Mouse (Mus musculus): Measurements from ENCODE around the gene Rgs8. TPM values are rescaled to one million over a fixed set of nuclear protein-coding genes. Genes with fewer than 3 reads are reported as not detected.
A peak's percentile ranks its signal among the peaks of the same experiment; 100 is the strongest.

Gene Rgs8
- polyA plus RNA-seq, 1 experiment from 2014 or later, result 9.8 TPM

DNA sequence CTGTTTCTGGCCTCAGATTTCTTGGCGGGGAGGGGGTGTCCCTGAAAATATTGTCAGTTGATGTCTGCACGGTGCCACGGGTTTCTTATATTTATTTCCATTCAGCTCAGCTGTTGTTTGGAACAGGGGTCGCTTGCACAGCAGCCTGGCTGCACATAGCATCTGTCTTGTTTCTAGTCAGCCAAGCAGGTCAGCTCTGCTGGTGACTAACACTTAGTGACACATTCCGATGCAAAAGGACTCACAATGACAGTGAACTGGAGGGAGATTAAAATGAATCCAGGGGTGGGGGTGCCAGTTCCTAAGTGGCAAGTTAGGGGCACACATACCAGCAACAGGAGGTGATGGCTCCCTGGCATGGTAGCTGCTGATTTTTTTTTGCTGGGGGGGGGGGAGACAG, 849 bp downstream of the Rgs8 start:
- peak overlapping the region; percentile 38; the same call in 1 of the 2 replicates for H3K4me3 ChIP-seq (ENCODE audit: low read depth, low read length)
- H3K9ac ChIP-seq (ENCODE audit: low read length), result no peak overlapping the region
- no peaks in the 10 kb centered on the region for H3K36me3 ChIP-seq (ENCODE audit: control insufficient read depth, insufficient read depth, low read length)
- ATAC-seq (ENCODE audit: insufficient read depth, low FRiP score, low TSS enrichment), result no peak
- peak overlapping the region; percentile 68 for H3K4me2 ChIP-seq (ENCODE audit: low read depth)
- no peaks in the 10 kb centered on the region for H3K9me3 ChIP-seq (ENCODE audit: control insufficient read depth, low read length)
- H3K27me3 ChIP-seq (ENCODE audit: control insufficient read depth, insufficient read depth, low read length), result peaks cover 6% of the 10 kb centered on the region; the same call in 1 of the 2 replicates
- H3K4me1 ChIP-seq (ENCODE audit: control insufficient read depth, insufficient read depth, low read length), result 0 out of 2 replicates have a peak, but pooled peaks cover 5% of the 10 kb centered on the region
- 10% methylated on average over 5 of the region's 5 CpGs for WGBS
- H3K27ac ChIP-seq (ENCODE audit: low read depth, low read length), result no peak overlapping the region
- no peak for DNase-seq (ENCODE audit: low spot score)

- DNase-seq (ENCODE audit: low spot score), result no peak
- no peak for ATAC-seq (ENCODE audit: insufficient read depth, low FRiP score, low TSS enrichment)
- 30% methylated on average over 9 of the region's 9 CpGs for WGBS
- H3K4me2 ChIP-seq (ENCODE audit: low read depth), result no peak overlapping the region
- peak overlapping the region; percentile 1; the same call in 1 of the 2 replicates for H3K27ac ChIP-seq (ENCODE audit: low read depth, low read length)
- H3K4me1 ChIP-seq (ENCODE audit: control insufficient read depth, insufficient read depth, low read length), result peaks cover 24% of the 10 kb centered on the region
- H3K4me3 ChIP-seq (ENCODE audit: low read depth, low read length), result no peak overlapping the region
- no peaks in the 10 kb centered on the region for H3K27me3 ChIP-seq (ENCODE audit: control insufficient read depth, insufficient read depth, low read length)
- no peaks in the 10 kb centered on the region for H3K36me3 ChIP-seq (ENCODE audit: control insufficient read depth, insufficient read depth, low read length)
- H3K9me3 ChIP-seq (ENCODE audit: control insufficient read depth, low read length), result no peaks in the 10 kb centered on the region
- H3K9ac ChIP-seq (ENCODE audit: low read length), result no peak overlapping the region
These were observed 6.8 kb downstream of the Rgs8 start for GRCm38 (mm10) chr1:153659666-153660065.

DNA sequence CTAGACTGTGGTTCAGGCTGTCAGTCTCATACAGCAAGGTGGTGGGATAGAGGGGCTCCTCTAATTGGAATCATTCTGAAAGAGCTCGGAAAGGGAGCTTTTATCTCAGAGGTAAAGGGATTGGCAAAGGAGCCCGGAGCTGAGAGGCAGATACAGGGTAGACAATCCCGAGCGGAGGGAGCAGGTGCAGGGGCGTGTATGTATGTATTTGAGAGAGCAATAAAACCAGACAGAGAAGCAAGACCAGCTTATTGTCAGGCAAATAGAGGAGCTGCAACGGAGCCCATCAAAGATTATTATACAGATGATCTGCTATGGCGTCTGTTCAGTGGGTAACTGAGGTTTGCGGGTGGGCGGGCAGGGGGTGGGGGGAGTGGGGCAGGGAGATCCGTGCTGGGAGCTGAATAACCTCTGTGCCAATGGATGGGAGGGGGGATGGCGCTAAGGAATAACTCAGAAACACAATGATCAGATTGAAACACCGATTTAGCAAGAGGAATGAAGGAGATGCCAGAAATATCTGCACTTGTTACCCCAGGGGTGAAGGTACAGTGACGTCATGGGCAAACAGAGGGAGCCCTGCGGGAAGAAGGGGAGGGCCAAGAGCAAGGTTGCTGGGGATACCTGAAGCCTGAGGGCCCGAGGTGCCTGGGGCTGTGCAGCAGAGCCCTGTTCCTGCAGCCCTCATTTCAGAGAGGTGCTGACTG, 8.3 kb downstream of the Rgs8 start:
- Histone ChIP-seq H3K27ac (ENCODE audit: low read depth, low read length) (peak overlapping the region; percentile 76), H3K9ac (ENCODE audit: low read length) (no peak overlapping the region; the same call in 1 of the 2 replicates), H3K36me3 (ENCODE audit: control insufficient read depth, insufficient read depth, low read length) (no peaks in the 10 kb centered on the region), H3K9me3 (ENCODE audit: control insufficient read depth, low read length) (no peaks in the 10 kb centered on the region), H3K4me1 (ENCODE audit: control insufficient read depth, insufficient read depth, low read length) (peaks cover 36% of the 10 kb centered on the region), H3K4me3 (ENCODE audit: low read depth, low read length) (no peak overlapping the region), H3K27me3 (ENCODE audit: control insufficient read depth, insufficient read depth, low read length) (0 out of 2 replicates have a peak, but pooled peaks cover 1% of the 10 kb centered on the region), H3K4me2 (ENCODE audit: low read depth) (peak overlapping the region; percentile 24)
- DNase-seq (ENCODE audit: low spot score) (peak; percentile 35), ATAC-seq (ENCODE audit: insufficient read depth, low FRiP score, low TSS enrichment) (peak; percentile 70)
- 18% methylated on average over 15 of the region's 15 CpGs for WGBS

- H3K9me3 ChIP-seq (ENCODE audit: control insufficient read depth, low read length), result no peaks in the 10 kb centered on the region
- H3K36me3 ChIP-seq (ENCODE audit: control insufficient read depth, insufficient read depth, low read length), result no peaks in the 10 kb centered on the region
- H3K4me1 ChIP-seq (ENCODE audit: control insufficient read depth, insufficient read depth, low read length), result peaks cover 42% of the 10 kb centered on the region
- 0 out of 2 replicates have a peak, but pooled peaks cover 3% of the 10 kb centered on the region for H3K27me3 ChIP-seq (ENCODE audit: control insufficient read depth, insufficient read depth, low read length)
- no peak overlapping the region; the same call in 1 of the 2 replicates for H3K9ac ChIP-seq (ENCODE audit: low read length)
- peak overlapping the region; percentile 24 for H3K4me2 ChIP-seq (ENCODE audit: low read depth)
- 47% methylated on average over 4 of the region's 4 CpGs for WGBS
- no peak for DNase-seq (ENCODE audit: low spot score)
- ATAC-seq (ENCODE audit: insufficient read depth, low FRiP score, low TSS enrichment), result no peak
- H3K4me3 ChIP-seq (ENCODE audit: low read depth, low read length), result no peak overlapping the region
- peak overlapping the region; percentile 76 for H3K27ac ChIP-seq (ENCODE audit: low read depth, low read length)
These were observed 8.8 kb downstream of the Rgs8 start for GRCm38 (mm10) chr1:153661689-153662002.

- WGBS, result 31% methylated on average over 4 of the region's 4 CpGs
- no peak overlapping the region for H3K4me3 ChIP-seq (ENCODE audit: low read depth, low read length)
- H3K9me3 ChIP-seq (ENCODE audit: control insufficient read depth, low read length), result no peaks in the 10 kb centered on the region
- H3K4me1 ChIP-seq (ENCODE audit: control insufficient read depth, insufficient read depth, low read length), result peaks cover 42% of the 10 kb centered on the region
- 0 out of 2 replicates have a peak, but pooled peaks cover 3% of the 10 kb centered on the region for H3K27me3 ChIP-seq (ENCODE audit: control insufficient read depth, insufficient read depth, low read length)
- no peak overlapping the region for H3K27ac ChIP-seq (ENCODE audit: low read depth, low read length)
- ATAC-seq (ENCODE audit: insufficient read depth, low FRiP score, low TSS enrichment), result no peak
- no peak for DNase-seq (ENCODE audit: low spot score)
- H3K9ac ChIP-seq (ENCODE audit: low read length), result no peak overlapping the region
- H3K36me3 ChIP-seq (ENCODE audit: control insufficient read depth, insufficient read depth, low read length), result no peaks in the 10 kb centered on the region
- H3K4me2 ChIP-seq (ENCODE audit: low read depth), result no peak overlapping the region
These were observed 9.5 kb downstream of the Rgs8 start for GRCm38 (mm10) chr1:153662362-153662761.

DNA sequence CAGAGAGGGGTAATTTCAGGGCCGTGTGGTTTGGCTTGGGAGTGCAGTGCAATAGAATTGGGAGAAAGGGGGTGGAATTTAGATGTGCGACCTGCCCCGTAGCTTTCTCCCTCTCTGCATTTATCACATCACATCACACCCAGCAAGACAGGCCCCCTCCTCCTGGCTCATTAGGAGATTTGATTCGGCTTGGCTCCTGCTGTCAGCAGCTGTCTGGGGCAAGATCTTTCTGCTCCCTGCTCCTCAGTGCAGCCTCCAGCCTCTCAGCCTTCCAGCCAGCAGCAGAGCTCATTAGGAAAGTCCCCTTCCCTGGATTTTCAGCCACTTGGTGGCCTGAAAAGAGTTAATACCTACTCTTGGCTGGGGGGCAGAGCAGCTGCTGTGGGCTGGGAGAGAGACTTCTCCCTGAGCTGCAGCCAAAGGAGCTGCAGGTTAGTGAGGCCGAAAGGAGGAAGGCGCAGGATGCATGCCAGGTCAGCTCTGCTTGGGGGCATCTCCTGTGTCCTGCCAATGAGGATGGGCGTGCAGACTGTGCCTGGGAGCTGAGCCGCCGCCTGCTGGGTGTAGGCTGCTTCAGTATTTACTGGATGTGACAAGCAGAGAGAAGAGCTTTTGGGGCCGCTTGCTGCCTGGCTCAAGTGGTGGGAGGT, 12.4 kb downstream of the Rgs8 start:
- Histone ChIP-seq H3K9me3 (ENCODE audit: control insufficient read depth, low read length) (no peaks in the 10 kb centered on the region), H3K4me3 (ENCODE audit: low read depth, low read length) (no peak overlapping the region), H3K27ac (ENCODE audit: low read depth, low read length) (peak overlapping the region; percentile 63), H3K4me2 (ENCODE audit: low read depth) (peak overlapping the region; percentile 31), H3K27me3 (ENCODE audit: control insufficient read depth, insufficient read depth, low read length) (0 out of 2 replicates have a peak, but pooled peaks cover 3% of the 10 kb centered on the region), H3K9ac (ENCODE audit: low read length) (peak overlapping the region; percentile 24; the same call in 1 of the 2 replicates), H3K36me3 (ENCODE audit: control insufficient read depth, insufficient read depth, low read length) (no peaks in the 10 kb centered on the region), H3K4me1 (ENCODE audit: control insufficient read depth, insufficient read depth, low read length) (peaks cover 43% of the 10 kb centered on the region)
- 0% methylated on average over 10 of the region's 10 CpGs for WGBS
- ATAC-seq (ENCODE audit: insufficient read depth, low FRiP score, low TSS enrichment) (peak; percentile 55), DNase-seq (ENCODE audit: low spot score) (peak; percentile 72)

DNA sequence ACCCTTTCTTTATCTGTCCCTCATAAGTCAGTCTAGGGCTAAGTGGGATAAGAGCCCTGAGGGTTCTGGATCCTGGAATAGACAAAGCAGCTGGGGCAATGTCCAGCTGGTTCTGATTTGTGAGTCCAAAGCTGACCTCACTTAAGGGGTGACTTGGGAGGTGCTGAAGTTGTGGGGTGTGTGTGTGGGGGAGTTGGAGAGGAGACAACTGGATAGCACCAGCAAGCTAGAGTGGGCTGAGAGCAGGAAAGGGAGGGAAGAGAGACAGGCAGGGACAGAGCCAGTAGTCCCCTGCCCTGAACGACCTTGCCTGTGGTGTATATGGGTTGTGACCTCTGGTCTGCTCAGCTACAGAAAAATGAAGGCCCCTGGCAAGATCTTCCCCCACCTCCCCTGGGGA, 13.4 kb downstream of the Rgs8 start:
- 4% methylated on average over 1 of the region's 1 CpGs for WGBS
- H3K36me3 ChIP-seq (ENCODE audit: control insufficient read depth, insufficient read depth, low read length), result no peaks in the 10 kb centered on the region
- peaks cover 34% of the 10 kb centered on the region for H3K4me1 ChIP-seq (ENCODE audit: control insufficient read depth, insufficient read depth, low read length)
- peak overlapping the region; percentile 31; the same call in 1 of the 2 replicates for H3K4me2 ChIP-seq (ENCODE audit: low read depth)
- DNase-seq (ENCODE audit: low spot score), result no peak
- H3K4me3 ChIP-seq (ENCODE audit: low read depth, low read length), result no peak overlapping the region
- H3K9me3 ChIP-seq (ENCODE audit: control insufficient read depth, low read length), result no peaks in the 10 kb centered on the region
- H3K27ac ChIP-seq (ENCODE audit: low read depth, low read length), result no peak overlapping the region
- H3K9ac ChIP-seq (ENCODE audit: low read length), result no peak overlapping the region
- no peak for ATAC-seq (ENCODE audit: insufficient read depth, low FRiP score, low TSS enrichment)
- H3K27me3 ChIP-seq (ENCODE audit: control insufficient read depth, insufficient read depth, low read length), result 0 out of 2 replicates have a peak, but pooled peaks cover 3% of the 10 kb centered on the region

GRCm38 (mm10) chr1:153667244-153667727, 14.5 kb downstream of the Rgs8 start:
- peaks cover 26% of the 10 kb centered on the region for H3K4me1 ChIP-seq (ENCODE audit: control insufficient read depth, insufficient read depth, low read length)
- no peak overlapping the region for H3K27ac ChIP-seq (ENCODE audit: low read depth, low read length)
- H3K4me2 ChIP-seq (ENCODE audit: low read depth), result no peak overlapping the region
- 0 out of 2 replicates have a peak, but pooled peaks cover 3% of the 10 kb centered on the region for H3K27me3 ChIP-seq (ENCODE audit: control insufficient read depth, insufficient read depth, low read length)
- no peaks in the 10 kb centered on the region for H3K36me3 ChIP-seq (ENCODE audit: control insufficient read depth, insufficient read depth, low read length)
- no peak overlapping the region for H3K9ac ChIP-seq (ENCODE audit: low read length)
- ATAC-seq (ENCODE audit: insufficient read depth, low FRiP score, low TSS enrichment) (no peak), DNase-seq (ENCODE audit: low spot score) (no peak)
- no peak overlapping the region for H3K4me3 ChIP-seq (ENCODE audit: low read depth, low read length)
- no peaks in the 10 kb centered on the region for H3K9me3 ChIP-seq (ENCODE audit: control insufficient read depth, low read length)
- WGBS, result 79% methylated on average over 4 of the region's 4 CpGs

Data from neural tube, embryonic 11.5 days (tissue).